ENCODE assay signal across 8 mouse cellular contexts in genomic region chrX:71051361-71052114, GRCm38 (mm10). TPM values are rescaled to one million over a fixed set of nuclear protein-coding genes. Genes with fewer than 3 reads are reported as not detected.
A peak's percentile ranks its signal among the peaks of the same experiment; 100 is the strongest.
DNase-seq lines count a peak whose midpoint lies in the region; ATAC-seq and TF ChIP-seq lines count a peak whose summit lies in the region.

No protein-coding gene starts in this region.

- no peak overlapping the region for H3K9ac ChIP-seq in ES-Bruce4 (ENCODE audit: low read depth, poor library complexity, severe bottlenecking)
- H3K9ac ChIP-seq in embryonic facial prominence, embryonic 15.5 days, result no peak overlapping the region; the same call in 1 of the 2 replicates

- DNase-seq in adrenal gland, adult 8-10 months, result peak; percentile 12
- peak; percentile 16 to 23 for DNase-seq in heart, postnatal 14 days
- peak; percentile 16 to 26 for DNase-seq in layer of hippocampus, postnatal 36 days
- DNase-seq in midbrain, embryonic 10.5 days (ENCODE audit: low spot score), result peak; percentile 67

- no peaks in the 10 kb centered on the region for H3K9me3 ChIP-seq in ES-Bruce4 (replicated peaks; ENCODE audit: control insufficient read depth, insufficient read depth, low read length, poor library complexity, severe bottlenecking)
- H3K9me3 ChIP-seq in embryonic facial prominence, embryonic 15.5 days (replicated peaks), result no peaks in the 10 kb centered on the region
- H3K9me3 ChIP-seq in midbrain, embryonic 10.5 days (replicated peaks), result no peaks in the 10 kb centered on the region; the same call in 1 of the 2 replicates

- H3K4me3 ChIP-seq in ES-Bruce4 (ENCODE audit: low read depth, low read length), result peak overlapping the region; percentile 46
- H3K4me3 ChIP-seq in embryonic facial prominence, embryonic 15.5 days (replicated peaks), result peak overlapping the region; percentile 50
- H3K4me3 ChIP-seq in midbrain, embryonic 10.5 days, result peak overlapping the region; percentile 60
- H3K4me3 ChIP-seq in testis, adult 2 months (ENCODE audit: control insufficient read depth, low read depth, low read length), result peak overlapping the region; percentile 76

- intact Hi-C loops in heart, postnatal 14 days (cut with DNase I), result loop anchor here (2.0 to 5.0 kb wide), 6 partner anchors 56 to 469 kb away; no protein-coding TSS in a partner anchor

- WGBS in embryonic facial prominence, embryonic 15.5 days, result 17% methylated on average over 30 of the region's 30 CpGs
- WGBS in midbrain, embryonic 10.5 days, result 30% methylated on average over 30 of the region's 30 CpGs

- TF ChIP-seq POLR2A in ES-Bruce4 (IDR thresholded peaks at IDR 0.05; ENCODE audit: insufficient read depth, low read length), result no peak
- no peak for TF ChIP-seq POLR2A in testis, adult 2 months (IDR thresholded peaks at IDR 0.05; ENCODE audit: control insufficient read depth, low read depth, low read length)

- no peak for TF ChIP-seq CTCF in ES-Bruce4 (IDR thresholded peaks at IDR 0.05; ENCODE audit: low read depth, low read length)
- TF ChIP-seq CTCF in testis, adult 2 months (IDR thresholded peaks at IDR 0.05; ENCODE audit: control insufficient read depth, insufficient read depth, insufficient replicate concordance, low read depth, low read length), result no peak

- peaks cover 4% of the 10 kb centered on the region for H3K27me3 ChIP-seq in ES-Bruce4 (ENCODE audit: control insufficient read depth, insufficient read depth, low read length, poor library complexity, severe bottlenecking)
- peaks cover 42% of the 10 kb centered on the region for H3K27me3 ChIP-seq in embryonic facial prominence, embryonic 15.5 days
- peaks cover 57% of the 10 kb centered on the region for H3K27me3 ChIP-seq in midbrain, embryonic 10.5 days (ENCODE audit: low read depth, poor library complexity, severe bottlenecking)
- no peaks in the 10 kb centered on the region for H3K27me3 ChIP-seq in testis, adult 2 months (ENCODE audit: control insufficient read depth, insufficient read depth, low read length)

- peak; percentile 49; the same call in 1 of the 2 replicates for ATAC-seq in embryonic facial prominence, embryonic 15.5 days (ENCODE audit: insufficient number of reproducible peaks, low FRiP score, low TSS enrichment, low read depth)
- ATAC-seq in inflammation-experienced regulatory T-cells, adult 6 months, result no peak

- no peak overlapping the region for H3K27ac ChIP-seq in ES-Bruce4 (ENCODE audit: insufficient read depth, low read length)
- H3K27ac ChIP-seq in embryonic facial prominence, embryonic 15.5 days (replicated peaks), result no peak overlapping the region
- peak overlapping the region; percentile 89 for H3K27ac ChIP-seq in midbrain, embryonic 10.5 days (replicated peaks)
- peak overlapping the region; percentile 81 for H3K27ac ChIP-seq in testis, adult 2 months (ENCODE audit: control insufficient read depth, insufficient read depth, low read depth, low read length)

- no peak for TF ChIP-seq EP300 in ES-Bruce4 (IDR thresholded peaks at IDR 0.05; ENCODE audit: insufficient read depth, low read depth, low read length)

- H3K4me2 ChIP-seq in embryonic facial prominence, embryonic 15.5 days (replicated peaks), result peak overlapping the region; percentile 70

- no peaks in the 10 kb centered on the region for H3K36me3 ChIP-seq in ES-Bruce4 (ENCODE audit: control insufficient read depth, insufficient read depth, low read length, poor library complexity, severe bottlenecking)
- no peaks in the 10 kb centered on the region for H3K36me3 ChIP-seq in embryonic facial prominence, embryonic 15.5 days
- no peaks in the 10 kb centered on the region for H3K36me3 ChIP-seq in midbrain, embryonic 10.5 days
- H3K36me3 ChIP-seq in testis, adult 2 months (ENCODE audit: control insufficient read depth, insufficient read depth, low read length), result no peaks in the 10 kb centered on the region

- no peaks in the 10 kb centered on the region for H3K4me1 ChIP-seq in ES-Bruce4 (ENCODE audit: control insufficient read depth, insufficient read depth, low read length)
- H3K4me1 ChIP-seq in embryonic facial prominence, embryonic 15.5 days, result no peaks in the 10 kb centered on the region
- peaks cover 28% of the 10 kb centered on the region for H3K4me1 ChIP-seq in midbrain, embryonic 10.5 days
- H3K4me1 ChIP-seq in testis, adult 2 months (ENCODE audit: control insufficient read depth, insufficient read depth, low read length), result peaks cover 17% of the 10 kb centered on the region

RNA-seq across cellular contexts. Expression of gene Mamld1, which starts 1.5 kb away (rescaled TPM):
- polyA plus RNA-seq in ES-Bruce4 (2011; ENCODE audit: insufficient read depth, insufficient read length, low read depth, missing spikeins), result 0.14 and 0.16 TPM in 2 replicates
- total RNA-seq in adrenal gland, adult 8-10 months (2022), result 10 to 100 TPM; 11.2 to 50.8 (median 27.6) TPM
- 2.8 and 3.3 TPM in 2 replicates for polyA plus RNA-seq in embryonic facial prominence, embryonic 15.5 days (2015; fragmentation: Nextera tagmentation; extraction: Ambion mirVana)
- total RNA-seq in heart, postnatal 14 days (2021), result 10 to 100 TPM in 1 of 2 experiments, 1 to 10 TPM in 1; 9.9 to 11.3 TPM
- total RNA-seq in layer of hippocampus, postnatal 36 days (2021), result 10 to 100 TPM; 26.3 to 29.9 TPM
- 2.4 and 4.1 TPM in 2 replicates for polyA plus RNA-seq in midbrain, embryonic 10.5 days (2016; fragmentation: Nextera tagmentation; extraction: Ambion mirVana)
- polyA plus RNA-seq in testis, adult 2 months (2012; rRNA removed), result 3.4 and 4.2 TPM in 2 replicates
- polyA plus RNA-seq in inflammation-experienced regulatory T-cells, adult 6 months (2017; shearing (Covaris generic)), result not detected

Comparison
In these comparisons a context has a peak if more than half of its experiments do, and no peak if none do; other contexts are left out.
1. H3K27ac ChIP-seq: peak in midbrain, embryonic 10.5 days (single experiment) and testis, adult 2 months (single experiment); none in ES-Bruce4 (single experiment) and embryonic facial prominence, embryonic 15.5 days (single experiment).
2. DNase-seq: peak in every context shown above with its lines; median percentile 67 in midbrain, embryonic 10.5 days; 21 in layer of hippocampus, postnatal 36 days; 20 in heart, postnatal 14 days; 12 in adrenal gland, adult 8-10 months.
3. Peak in every context shown above with its lines, with median percentiles within 50 percentile points of each other: H3K4me3 ChIP-seq.